Mouse (Mus musculus): ENCODE results near the gene Bcs1l. TPM values are rescaled to one million over a fixed set of nuclear protein-coding genes. Genes with fewer than 3 reads are reported as not detected.
A peak's percentile ranks its signal among the peaks of the same experiment; 100 is the strongest.

Bcs1l gene
- 10 to 100 TPM; 14.2 to 14.6 TPM for total RNA-seq (2021)
- long read RNA-seq, experiment 1, transcript Bcs1l-203 (8 exons, 1,488 nt): major isoform, 9 of 14 reads
- long read RNA-seq, experiment 1, partial matches to known transcripts: 1 of 14 reads
- long read RNA-seq, experiment 1, other reads (novel, unspliced or antisense): 3 of 14 reads
- long read RNA-seq, experiment 2, transcript Bcs1l-203 (8 exons, 1,488 nt): major isoform, 10 of 16 reads
- long read RNA-seq, experiment 2, partial matches to known transcripts: 2 of 16 reads
- long read RNA-seq, experiment 2, other reads (novel, unspliced or antisense): 3 of 16 reads

GRCm38 (mm10) chr1:74587773-74588445 lies at the start of gene Bcs1l, which contains the start of gene Zfp142:
Gene Bcs1l (plus strand): TSS chr1:74588289.
Gene Zfp142 (minus strand): TSS chr1:74588246.
- DNase-seq (ENCODE audit: low spot score in 2 of 2): peak; percentile 90 to 98

GRCm38 (mm10) chr1:74538650-74539049 lies 49.4 kb upstream of the Bcs1l start:
- peak in 1 of 2 experiments; percentile 62 for DNase-seq (ENCODE audit: low spot score in 2 of 2)

DNA sequence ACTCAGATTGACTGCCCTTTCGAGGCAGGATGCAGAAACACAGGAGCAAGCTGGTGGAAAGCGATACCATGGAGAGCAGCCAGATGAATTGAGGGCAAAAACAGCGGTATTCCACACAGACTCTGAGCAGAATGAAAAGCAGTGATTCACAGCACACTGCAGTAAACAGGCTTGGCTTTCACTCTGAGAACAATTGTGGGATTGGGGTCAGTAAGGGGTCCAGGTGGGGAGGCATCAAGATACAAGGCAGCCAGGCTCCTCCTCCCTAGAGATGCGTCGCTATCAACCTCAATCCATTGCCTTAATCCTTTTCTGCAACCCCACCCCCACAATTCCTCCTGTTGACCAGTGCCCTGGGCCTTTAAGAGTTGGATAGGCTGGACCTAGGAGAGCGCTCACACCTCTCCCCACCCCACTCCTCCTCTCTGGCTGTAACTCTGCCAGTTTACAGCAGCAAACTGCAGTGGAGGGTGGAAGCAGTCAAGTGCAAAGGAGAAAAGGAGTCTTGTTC lies 45.6 kb upstream of the Bcs1l start, which contains the start of gene Plcd4:
Plcd4 (plus strand) TSS at position 438 of the 511 bp plus-strand sequence.
- no peak for DNase-seq (ENCODE audit: low spot score in 2 of 2)

DNA sequence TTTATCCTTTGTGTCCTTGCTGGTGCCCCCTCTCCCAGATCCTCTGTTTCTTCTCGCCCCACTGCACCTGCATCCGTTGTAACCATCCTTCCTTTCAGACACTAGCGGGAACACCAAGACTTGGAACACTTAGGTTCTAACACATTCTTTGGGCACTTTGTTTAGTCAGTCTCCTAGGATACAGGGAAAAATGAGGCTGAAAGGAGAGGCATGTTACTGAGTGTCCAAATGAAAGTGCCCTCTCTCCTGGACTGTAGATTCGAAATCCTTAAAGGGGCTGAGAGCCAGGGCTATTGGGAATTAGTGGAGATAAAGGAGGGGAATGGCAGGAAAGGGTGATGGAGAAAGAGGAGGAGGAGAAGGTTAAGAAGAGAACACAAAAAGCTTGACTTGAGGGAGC lies 43.9 kb upstream of the Bcs1l start, which contains the start of gene Usp37:
Usp37 (minus strand) TSS at position 101 of the 400 bp plus-strand sequence.
- DNase-seq (ENCODE audit: low spot score in 2 of 2): no peak

DNA sequence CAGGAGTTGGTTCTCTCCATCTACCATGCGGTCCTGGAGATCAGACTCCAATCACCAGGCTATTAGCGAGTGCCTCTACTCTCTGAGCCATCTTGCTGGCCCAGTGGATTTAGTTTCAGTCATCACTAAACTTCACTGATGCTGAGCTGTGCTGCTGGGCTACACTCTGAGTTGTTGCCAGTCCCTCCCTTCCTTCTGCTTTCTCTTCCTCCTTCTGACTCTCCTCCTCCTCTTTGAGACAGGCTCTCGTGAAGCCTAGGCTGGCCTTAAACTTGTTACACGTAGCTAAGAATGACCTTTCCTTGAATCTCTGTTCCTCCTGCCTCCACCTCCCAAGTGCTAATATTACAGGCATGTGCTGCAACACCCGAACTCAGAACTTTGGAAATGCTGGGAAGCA lies 29.0 kb upstream of the Bcs1l start:
- no peak for DNase-seq (ENCODE audit: low spot score in 2 of 2)

- no peak for DNase-seq (ENCODE audit: low spot score in 2 of 2)
Measured at GRCm38 (mm10) chr1:74565834-74566233, 22.3 kb upstream of the Bcs1l start.

DNA sequence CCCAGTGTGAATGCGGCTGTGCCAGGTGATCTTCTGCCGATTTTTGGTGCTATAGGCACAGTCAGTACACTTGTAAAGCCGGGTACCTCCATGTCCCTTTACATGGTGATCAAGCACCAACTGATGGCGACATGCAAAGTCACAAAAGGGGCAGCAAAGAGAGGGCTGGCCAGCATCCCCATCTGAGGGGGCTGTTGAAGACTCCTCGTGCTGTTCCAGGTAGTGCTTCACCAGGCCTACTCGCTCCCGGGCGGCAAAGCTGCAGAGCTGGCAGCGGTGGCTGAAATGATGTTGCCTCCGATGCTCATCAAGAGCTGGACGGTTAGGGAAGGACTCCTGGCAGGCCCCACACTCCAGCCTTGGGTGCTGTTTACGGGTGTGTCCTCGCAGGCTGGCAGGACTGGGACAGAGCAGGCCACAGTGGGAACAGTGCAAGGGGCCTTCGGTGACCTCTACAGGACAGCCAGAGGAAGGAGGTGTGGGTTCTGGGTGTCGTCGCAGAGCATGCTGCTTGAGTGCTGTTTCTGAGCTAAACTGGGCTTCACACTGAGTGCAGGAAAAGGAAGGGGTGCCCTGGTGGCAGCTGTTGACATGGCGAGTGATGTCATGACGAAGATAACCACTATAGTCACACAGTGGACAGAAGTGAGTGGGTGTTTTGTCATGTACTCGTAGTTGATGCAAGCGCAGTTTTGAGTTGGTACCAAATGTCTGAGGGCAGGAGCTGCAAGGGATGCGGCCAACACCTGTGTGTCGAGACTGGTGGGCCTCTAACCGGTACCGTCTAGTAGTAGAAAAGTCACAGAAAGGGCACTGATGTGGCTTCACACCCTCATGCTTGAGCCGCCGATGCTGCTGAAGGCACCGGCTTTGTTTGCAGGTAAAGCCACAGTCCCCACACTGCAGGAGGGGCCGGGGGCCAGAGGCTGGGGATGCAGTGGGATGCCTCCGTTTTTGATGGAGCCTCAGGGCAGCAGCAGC lies 18.1 kb upstream of the Bcs1l start:
- no peak for DNase-seq (ENCODE audit: low spot score in 2 of 2)

- no peak for DNase-seq (ENCODE audit: low spot score in 2 of 2)
Measured at GRCm38 (mm10) chr1:74582621-74583020, 5.5 kb upstream of the Bcs1l start.

DNA sequence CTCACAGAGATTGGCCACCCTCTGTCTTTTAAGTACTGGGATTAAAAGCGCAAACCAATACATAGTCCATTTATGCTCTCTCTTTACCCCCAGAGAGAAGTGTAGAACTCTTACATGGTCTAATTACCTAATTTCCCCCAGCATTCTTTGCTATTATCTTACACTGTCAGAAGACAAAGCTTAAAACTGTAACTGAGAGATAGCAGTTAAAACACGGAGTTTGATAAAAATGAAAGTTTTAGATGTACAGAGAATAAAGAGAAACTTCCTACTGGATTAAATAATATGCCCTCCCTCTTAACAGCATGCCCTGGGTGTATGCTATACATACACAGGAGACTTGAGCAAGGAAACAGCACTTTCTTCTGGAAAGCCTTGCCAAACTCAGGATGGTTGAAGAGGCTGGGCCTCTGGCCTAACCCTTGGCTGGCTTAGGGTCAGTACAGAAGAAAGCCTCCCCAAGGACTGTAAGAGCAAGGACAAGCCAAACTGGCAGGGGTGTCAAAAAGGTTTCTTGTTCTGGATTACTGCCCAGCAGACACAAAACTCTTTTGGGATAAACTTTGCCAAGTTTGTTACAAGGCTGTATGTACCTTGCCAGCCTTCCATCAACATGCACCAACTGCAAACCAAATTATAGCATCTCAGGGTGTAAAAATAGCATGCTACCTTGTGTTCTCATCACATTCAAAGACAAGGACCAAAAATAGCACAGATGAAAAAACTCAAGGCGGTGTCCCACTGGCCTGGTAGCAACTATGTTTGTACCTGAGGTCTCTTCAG lies 3.3 kb upstream of the Bcs1l start:
- no peak for DNase-seq (ENCODE audit: low spot score in 2 of 2)

DNA sequence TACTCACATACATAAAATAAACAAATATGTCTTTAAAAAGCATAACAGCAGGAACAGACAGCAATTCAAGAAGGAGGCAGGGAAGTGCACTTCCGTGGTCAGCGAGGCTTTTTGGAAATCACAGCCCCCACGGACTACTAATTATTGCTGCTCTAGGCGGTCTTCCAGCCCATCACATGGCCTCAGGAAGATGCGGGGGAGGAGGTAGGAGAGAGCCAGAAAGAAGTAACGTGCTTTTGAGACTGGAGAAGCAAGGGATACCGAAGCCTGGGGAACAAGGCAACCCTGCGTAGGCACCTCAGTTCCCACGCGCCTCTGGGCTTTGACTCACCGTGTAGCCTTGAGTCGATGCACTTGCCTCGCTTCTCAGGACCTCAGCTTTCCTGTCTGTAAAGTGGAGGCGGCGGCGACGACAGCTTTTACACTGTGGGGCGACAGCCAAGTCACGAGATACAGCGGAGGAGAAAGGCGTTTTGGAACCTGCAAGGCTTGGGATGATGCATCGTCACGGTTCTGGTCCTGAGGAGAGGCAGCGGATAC lies 786 bp upstream of the Bcs1l start:
- no peak for DNase-seq (ENCODE audit: low spot score in 2 of 2)

- no peak for DNase-seq (ENCODE audit: low spot score in 2 of 2)
Measured at GRCm38 (mm10) chr1:74594434-74594833, 6.3 kb downstream of the Bcs1l start.

DNA sequence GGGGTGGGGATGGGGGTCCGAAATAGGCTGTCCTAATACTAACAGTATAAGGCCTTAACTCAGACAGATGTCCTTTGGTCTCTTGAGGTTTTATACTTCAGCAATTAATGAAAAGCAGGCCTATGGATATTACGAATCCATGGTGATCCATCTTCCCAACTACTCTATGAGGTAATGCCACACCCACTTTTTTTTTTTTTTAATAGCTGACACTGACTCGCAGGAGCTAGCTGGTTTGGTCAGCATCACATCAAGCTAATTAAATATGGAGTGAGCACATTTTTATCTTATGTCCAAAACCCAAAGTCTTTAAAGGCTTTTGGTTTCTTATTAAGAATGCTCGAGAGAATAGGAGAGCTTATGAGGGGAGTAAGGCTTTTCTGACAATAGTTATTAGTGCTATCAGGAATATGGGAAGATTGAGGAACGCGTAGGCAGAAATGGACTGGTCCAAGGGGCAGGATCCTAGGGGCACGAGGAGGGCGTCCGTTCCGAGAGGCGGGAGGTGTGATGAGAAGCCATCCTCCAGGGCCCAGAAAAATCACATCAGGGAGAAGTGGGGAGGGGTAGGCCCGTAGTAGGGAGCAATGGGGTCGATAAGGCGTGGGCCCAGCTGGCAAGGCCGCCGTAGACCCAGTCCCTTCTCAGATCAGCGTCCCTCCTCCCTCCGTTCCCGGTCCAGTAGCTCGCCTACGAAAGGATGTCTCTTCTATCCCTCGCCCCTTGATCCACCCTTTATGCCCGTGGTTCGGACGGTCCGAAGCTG lies 12.6 kb downstream of the Bcs1l start:
- peak in 1 of 2 experiments; percentile 19 for DNase-seq (ENCODE audit: low spot score in 2 of 2)

GRCm38 (mm10) chr1:74601267-74601962 lies 13.3 kb downstream of the Bcs1l start, which contains the start of the genes Rnf25 and Stk36:
Gene Rnf25 (minus strand): TSS chr1:74601397.
Gene Stk36 (plus strand): TSS chr1:74601445.
- DNase-seq (ENCODE audit: low spot score in 2 of 2): peak; percentile 65 to 84

GRCm38 (mm10) chr1:74624183-74624582 lies 36.1 kb downstream of the Bcs1l start:
- no peak for DNase-seq (ENCODE audit: low spot score in 2 of 2)

DNA sequence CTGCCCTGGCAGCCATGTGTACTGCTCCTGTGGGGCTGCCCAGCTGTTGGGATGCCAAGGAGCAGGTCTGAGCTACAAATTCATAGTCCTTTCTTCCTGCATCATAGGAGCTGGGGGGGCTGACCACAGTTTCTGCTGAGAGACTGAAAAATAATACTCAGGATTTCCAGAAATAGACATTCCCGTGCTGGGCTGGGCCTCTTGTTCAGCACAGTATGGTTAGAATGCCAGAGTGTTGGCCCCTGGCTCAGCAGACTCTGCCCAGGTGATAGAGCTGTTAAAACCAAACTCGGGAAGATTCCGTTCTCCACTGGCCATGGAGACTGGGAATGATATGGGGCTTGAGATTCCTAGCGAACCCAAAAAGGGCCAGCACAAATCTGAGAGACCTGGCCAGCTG lies 38.0 kb downstream of the Bcs1l start:
- no peak for DNase-seq (ENCODE audit: low spot score in 2 of 2)

- no peak for DNase-seq (ENCODE audit: low spot score in 2 of 2)
Measured at GRCm38 (mm10) chr1:74628001-74628400, 39.9 kb downstream of the Bcs1l start.

DNA sequence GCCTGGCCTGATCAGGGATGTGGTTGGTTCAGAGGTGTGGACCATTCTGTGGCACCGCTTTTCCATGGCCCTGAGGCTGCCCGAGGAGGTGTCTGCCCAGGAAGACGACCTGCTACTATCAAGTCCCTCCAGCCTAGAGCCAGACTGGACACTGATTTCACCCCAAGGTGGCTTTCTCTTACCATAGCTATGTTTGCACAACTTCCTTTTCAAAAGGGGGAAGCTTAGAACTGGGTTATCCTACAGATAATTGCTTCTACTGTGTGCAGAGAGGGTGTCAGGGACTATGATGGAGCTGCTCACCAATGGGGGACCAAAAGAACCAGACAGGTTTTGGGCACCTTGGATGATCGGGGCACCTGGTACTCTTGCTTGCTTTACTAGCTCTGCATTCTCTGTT lies 44.6 kb downstream of the Bcs1l start:
- DNase-seq (ENCODE audit: low spot score in 2 of 2): no peak
